Mouse (Mus musculus) heart, adult 2 months (tissue): Measurements from ENCODE around the gene Renbp.

Source experiments
- CTCF ChIP-seq: fragments of 200-600 bp; IDR thresholded peaks from 2 replicates; pipeline ENCODE4 v1.8.1; 2022; ENCODE audit warnings: antibody characterized with exemption, mild to moderate bottlenecking, moderate library complexity
- EP300 ChIP-seq: fragments of 200-500 bp; IDR thresholded peaks from 2 replicates; pipeline ENCODE4 v1.6.1; 2011; ENCODE audit warnings: low read depth, low read length, control low read depth; ENCODE audit not compliant: insufficient read depth

DNA sequence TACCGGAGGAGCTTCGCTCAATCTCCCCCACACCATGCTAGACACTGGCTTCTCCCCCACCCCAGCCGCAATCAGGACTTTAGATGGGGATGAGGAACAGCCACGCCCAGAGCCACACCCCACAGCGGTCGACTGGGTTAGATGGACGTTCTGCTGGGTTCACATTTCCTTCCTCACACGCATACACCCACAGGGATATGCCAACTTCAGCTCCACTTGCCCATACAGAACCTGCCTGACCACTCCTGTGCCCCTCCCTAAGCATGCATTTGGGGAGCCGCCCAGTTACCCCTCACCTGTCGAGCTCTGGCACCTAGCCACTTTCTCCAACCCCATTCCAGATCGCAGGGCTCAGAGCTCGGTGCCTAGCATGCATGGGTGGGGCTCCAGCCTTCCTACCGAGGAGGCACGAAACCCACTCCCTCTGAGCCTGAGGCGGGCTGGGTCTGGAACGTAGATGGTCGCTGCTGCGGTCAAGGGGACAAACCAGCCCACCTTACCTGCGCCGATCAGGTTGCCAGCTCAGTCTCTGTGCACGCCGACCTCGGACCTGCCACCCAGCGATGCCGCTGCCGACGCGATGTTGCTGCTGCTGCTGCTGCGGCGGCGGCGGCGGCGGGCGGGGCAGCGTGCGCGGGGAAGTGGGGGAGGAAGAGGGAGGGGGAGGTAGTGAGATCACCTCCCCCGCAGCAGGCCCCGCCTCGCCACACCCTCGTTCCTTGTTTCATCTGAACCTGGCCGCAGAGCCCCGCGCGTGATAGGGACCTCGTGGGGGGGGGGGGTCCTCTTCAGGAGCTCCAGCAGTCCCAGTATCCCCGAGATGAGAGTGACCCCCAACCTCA lies 50.2 kb downstream of the Renbp start:
- TF ChIP-seq CTCF, result no peak
- no peak for TF ChIP-seq EP300
